Mouse (Mus musculus): ENCODE data around the gene Spns3. TPM values are rescaled to one million over a fixed set of nuclear protein-coding genes. Genes with fewer than 3 reads are reported as not detected.

Gene Spns3
- polyA plus RNA-seq, 1 experiment from 2014 or later: not detected

DNA sequence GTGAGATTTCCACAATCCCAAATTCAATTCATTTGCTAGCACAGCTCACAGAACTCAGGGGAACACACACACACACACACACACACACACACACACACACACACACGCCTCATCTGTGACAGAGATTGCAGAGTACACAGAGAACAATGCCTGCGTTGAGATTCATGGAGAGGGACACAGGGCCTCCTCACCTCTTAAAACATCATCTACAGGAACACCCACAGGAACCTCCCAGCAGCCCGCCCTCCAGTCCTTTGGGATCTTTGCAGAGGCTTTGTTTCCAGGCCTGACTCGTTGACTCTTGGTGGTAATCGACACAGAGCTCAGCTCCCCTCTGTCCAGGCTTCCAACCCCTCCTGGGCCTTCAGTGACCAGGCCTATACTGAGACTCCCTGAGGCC is 73.1 kb downstream of the Spns3 start:
- DNase-seq (ENCODE audit: low spot score, missing footprints): peak; percentile 73
- H3K4me2 ChIP-seq: no peak overlapping the region
- 53% methylated on average over 5 of the region's 5 CpGs for WGBS
- H3K9me3 ChIP-seq (ENCODE audit: control insufficient read depth, low read length): no peaks in the 10 kb centered on the region
- no peak overlapping the region for H3K4me3 ChIP-seq (ENCODE audit: low read depth, low read length)
- H3K4me1 ChIP-seq (ENCODE audit: control insufficient read depth, insufficient read depth, low read length): no peaks in the 10 kb centered on the region
- no peak overlapping the region for H3K9ac ChIP-seq (ENCODE audit: low read length)
- no peaks in the 10 kb centered on the region for H3K36me3 ChIP-seq (ENCODE audit: control insufficient read depth, insufficient read depth, low read length)
- H3K27ac ChIP-seq (ENCODE audit: low read depth, low read length): no peak overlapping the region
- no peak for ATAC-seq (ENCODE audit: low FRiP score)
- H3K27me3 ChIP-seq (ENCODE audit: control insufficient read depth, insufficient read depth, low read length): no peaks in the 10 kb centered on the region

DNA sequence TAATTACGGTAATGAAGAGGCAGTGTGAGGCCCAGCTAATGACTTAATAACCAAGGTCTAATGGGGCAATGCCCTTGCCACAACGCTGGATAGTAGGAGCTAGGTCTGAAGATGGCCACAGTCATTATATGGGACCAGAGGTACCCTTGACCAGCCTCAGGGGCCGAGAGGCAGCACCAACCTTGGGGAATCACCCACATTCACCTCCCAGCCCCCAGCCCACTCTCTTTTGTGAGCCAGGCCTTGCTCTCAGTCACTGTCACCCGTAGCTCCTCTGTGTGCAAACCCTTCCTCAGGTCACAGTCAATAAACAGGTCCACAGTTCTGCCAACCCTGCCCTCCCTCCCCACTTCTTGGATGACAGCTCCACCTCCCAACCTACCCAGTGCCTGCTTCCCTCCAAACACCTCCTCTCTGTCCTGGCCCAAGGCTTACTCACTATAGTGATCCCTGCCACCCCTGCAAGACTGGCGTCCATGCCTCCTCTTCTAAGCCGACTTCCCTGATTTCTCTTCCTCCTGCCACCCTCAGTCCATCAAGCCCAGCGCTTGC is 74.2 kb downstream of the Spns3 start:
- Histone ChIP-seq H3K36me3 (ENCODE audit: control insufficient read depth, insufficient read depth, low read length) (no peaks in the 10 kb centered on the region), H3K9me3 (ENCODE audit: control insufficient read depth, low read length) (no peaks in the 10 kb centered on the region), H3K9ac (ENCODE audit: low read length) (no peak overlapping the region), H3K4me1 (ENCODE audit: control insufficient read depth, insufficient read depth, low read length) (no peaks in the 10 kb centered on the region), H3K27me3 (ENCODE audit: control insufficient read depth, insufficient read depth, low read length) (no peaks in the 10 kb centered on the region), H3K27ac (ENCODE audit: low read depth, low read length) (no peak overlapping the region), H3K4me3 (ENCODE audit: low read depth, low read length) (no peak overlapping the region), H3K4me2 (no peak overlapping the region)
- 87% methylated on average over 7 of the region's 7 CpGs for WGBS
- ATAC-seq (ENCODE audit: low FRiP score) (no peak), DNase-seq (ENCODE audit: low spot score, missing footprints) (no peak)

GRCm38 (mm10) chr11:72475408-72475807 is 74.9 kb downstream of the Spns3 start:
- Histone ChIP-seq H3K36me3 (ENCODE audit: control insufficient read depth, insufficient read depth, low read length) (no peaks in the 10 kb centered on the region), H3K4me2 (no peak overlapping the region), H3K9ac (ENCODE audit: low read length) (no peak overlapping the region), H3K27me3 (ENCODE audit: control insufficient read depth, insufficient read depth, low read length) (no peaks in the 10 kb centered on the region), H3K4me1 (ENCODE audit: control insufficient read depth, insufficient read depth, low read length) (no peaks in the 10 kb centered on the region), H3K27ac (ENCODE audit: low read depth, low read length) (no peak overlapping the region), H3K9me3 (ENCODE audit: control insufficient read depth, low read length) (no peaks in the 10 kb centered on the region), H3K4me3 (ENCODE audit: low read depth, low read length) (no peak overlapping the region)
- WGBS: 83% methylated on average over 7 of the region's 7 CpGs
- ATAC-seq (ENCODE audit: low FRiP score): no peak
- DNase-seq (ENCODE audit: low spot score, missing footprints): no peak

DNA sequence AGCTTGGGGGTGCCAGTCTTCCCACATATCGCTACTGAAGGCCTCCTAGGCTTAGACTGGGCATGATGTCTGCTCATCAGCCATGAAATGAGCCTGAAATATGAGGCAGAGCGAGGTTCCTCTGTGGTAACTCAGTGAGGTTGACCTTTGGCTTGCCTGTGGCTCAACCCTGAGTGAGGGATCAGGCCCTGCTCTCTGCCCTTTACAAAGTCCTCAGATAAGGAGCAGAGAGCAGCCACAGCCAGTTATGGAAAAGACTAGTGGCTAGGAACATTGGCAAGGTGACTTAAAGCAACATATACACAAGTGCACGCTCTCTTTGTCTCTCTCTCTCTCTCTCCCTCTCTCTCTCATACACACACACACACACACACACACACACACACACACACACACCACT is 75.4 kb downstream of the Spns3 start:
- H3K27ac ChIP-seq (ENCODE audit: low read depth, low read length): no peak overlapping the region
- no peaks in the 10 kb centered on the region for H3K4me1 ChIP-seq (ENCODE audit: control insufficient read depth, insufficient read depth, low read length)
- H3K27me3 ChIP-seq (ENCODE audit: control insufficient read depth, insufficient read depth, low read length): no peaks in the 10 kb centered on the region
- H3K9ac ChIP-seq (ENCODE audit: low read length): no peak overlapping the region
- no peak overlapping the region for H3K4me2 ChIP-seq
- ATAC-seq (ENCODE audit: low FRiP score): no peak
- H3K36me3 ChIP-seq (ENCODE audit: control insufficient read depth, insufficient read depth, low read length): no peaks in the 10 kb centered on the region
- no peak overlapping the region for H3K4me3 ChIP-seq (ENCODE audit: low read depth, low read length)
- 91% methylated on average over 3 of the region's 3 CpGs for WGBS
- H3K9me3 ChIP-seq (ENCODE audit: control insufficient read depth, low read length): no peaks in the 10 kb centered on the region
- peak; percentile 54 for DNase-seq (ENCODE audit: low spot score, missing footprints)

DNA sequence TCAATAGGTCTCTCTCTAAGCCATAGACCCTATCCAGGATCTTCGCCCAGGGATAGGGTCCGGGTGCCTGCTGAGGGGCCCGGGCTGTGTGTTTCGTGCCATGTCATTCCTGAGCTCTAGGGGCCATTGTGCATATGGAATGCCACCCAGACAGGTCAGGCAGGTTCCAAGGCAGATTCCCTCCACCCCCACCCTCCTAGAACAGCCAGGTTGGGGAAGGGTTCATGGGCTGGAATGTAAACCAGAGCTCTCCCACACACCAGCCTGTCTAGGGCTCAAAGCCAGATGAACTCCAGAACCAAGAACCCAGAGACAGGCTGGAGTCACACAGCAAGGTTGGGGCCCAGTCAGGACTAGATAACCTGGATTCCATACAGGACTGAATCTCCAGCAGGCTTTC is 76.8 kb downstream of the Spns3 start:
- WGBS: 88% methylated on average over 4 of the region's 4 CpGs
- no peak for ATAC-seq (ENCODE audit: low FRiP score)

GRCm38 (mm10) chr11:72471381-72471780 is 78.9 kb downstream of the Spns3 start:
- Histone ChIP-seq H3K27me3 (ENCODE audit: control insufficient read depth, insufficient read depth, low read length) (no peaks in the 10 kb centered on the region), H3K4me2 (no peak overlapping the region), H3K27ac (ENCODE audit: low read depth, low read length) (no peak overlapping the region), H3K36me3 (ENCODE audit: control insufficient read depth, insufficient read depth, low read length) (no peaks in the 10 kb centered on the region), H3K4me3 (ENCODE audit: low read depth, low read length) (no peak overlapping the region), H3K4me1 (ENCODE audit: control insufficient read depth, insufficient read depth, low read length) (peaks cover 6% of the 10 kb centered on the region), H3K9ac (ENCODE audit: low read length) (no peak overlapping the region), H3K9me3 (ENCODE audit: control insufficient read depth, low read length) (no peaks in the 10 kb centered on the region)
- DNase-seq (ENCODE audit: low spot score, missing footprints): no peak
- ATAC-seq (ENCODE audit: low FRiP score): no peak
- WGBS: 86% methylated on average over 6 of the region's 6 CpGs

More for the DNA sequence above, 76.8 kb downstream of the Spns3 start:
- Histone ChIP-seq H3K9me3 (ENCODE audit: control insufficient read depth, low read length) (no peaks in the 10 kb centered on the region), H3K27me3 (ENCODE audit: control insufficient read depth, insufficient read depth, low read length) (no peaks in the 10 kb centered on the region), H3K4me2 (no peak overlapping the region), H3K9ac (ENCODE audit: low read length) (no peak overlapping the region), H3K4me1 (ENCODE audit: control insufficient read depth, insufficient read depth, low read length) (peaks cover 2% of the 10 kb centered on the region; the same call in 1 of the 2 replicates), H3K36me3 (ENCODE audit: control insufficient read depth, insufficient read depth, low read length) (no peaks in the 10 kb centered on the region), H3K4me3 (ENCODE audit: low read depth, low read length) (no peak overlapping the region), H3K27ac (ENCODE audit: low read depth, low read length) (no peak overlapping the region)
- no peak for DNase-seq (ENCODE audit: low spot score, missing footprints)

DNA sequence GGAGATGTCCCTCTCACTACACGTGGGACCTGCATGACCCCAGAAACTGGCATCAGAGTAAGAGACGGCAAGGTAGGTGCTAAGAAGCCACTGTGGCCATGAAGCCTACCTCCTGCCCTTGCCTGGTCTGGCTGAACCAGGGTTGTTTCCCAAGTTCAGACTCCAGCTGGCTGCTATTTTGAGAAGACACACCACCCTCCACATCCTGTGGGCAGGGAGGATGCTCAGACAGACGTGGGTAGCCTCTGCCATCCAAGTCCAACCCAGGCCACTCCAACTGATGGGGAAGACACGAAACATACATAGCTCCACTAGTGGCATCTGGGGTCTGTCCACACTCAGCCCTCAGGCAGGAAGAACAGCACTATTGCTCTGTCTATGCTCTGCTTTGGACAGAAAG is 80.3 kb downstream of the Spns3 start:
- 71% methylated on average over 4 of the region's 4 CpGs for WGBS
- no peak for ATAC-seq (ENCODE audit: low FRiP score)
- H3K27ac ChIP-seq (ENCODE audit: low read depth, low read length): no peak overlapping the region
- no peaks in the 10 kb centered on the region for H3K9me3 ChIP-seq (ENCODE audit: control insufficient read depth, low read length)
- no peak overlapping the region for H3K4me2 ChIP-seq
- no peaks in the 10 kb centered on the region for H3K27me3 ChIP-seq (ENCODE audit: control insufficient read depth, insufficient read depth, low read length)
- DNase-seq (ENCODE audit: low spot score, missing footprints): no peak
- H3K9ac ChIP-seq (ENCODE audit: low read length): no peak overlapping the region
- H3K4me3 ChIP-seq (ENCODE audit: low read depth, low read length): no peak overlapping the region
- H3K36me3 ChIP-seq (ENCODE audit: control insufficient read depth, insufficient read depth, low read length): no peaks in the 10 kb centered on the region
- H3K4me1 ChIP-seq (ENCODE audit: control insufficient read depth, insufficient read depth, low read length): peaks cover 8% of the 10 kb centered on the region

DNA sequence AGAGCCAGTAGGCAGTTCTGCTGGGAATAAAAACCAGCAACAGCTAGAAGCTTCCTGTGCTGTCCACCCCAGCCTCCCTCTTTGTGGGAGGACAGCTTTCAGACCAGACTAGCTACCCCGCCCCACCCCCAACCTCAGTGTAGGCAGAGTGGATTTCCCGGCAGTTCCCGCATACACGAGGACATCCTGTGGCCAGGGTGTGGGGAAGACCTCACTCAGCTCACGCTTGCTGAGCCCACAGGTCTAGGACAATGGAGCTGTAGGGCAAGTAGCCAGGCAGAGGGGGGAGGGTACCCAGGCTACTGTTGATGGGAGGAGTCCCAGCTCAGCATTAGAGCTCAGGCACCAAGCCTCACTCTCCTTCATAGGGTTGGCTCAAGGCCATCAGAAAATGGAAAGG is 81.1 kb downstream of the Spns3 start:
- Histone ChIP-seq H3K27ac (ENCODE audit: low read depth, low read length) (no peak overlapping the region), H3K4me1 (ENCODE audit: control insufficient read depth, insufficient read depth, low read length) (peaks cover 8% of the 10 kb centered on the region), H3K9ac (ENCODE audit: low read length) (no peak overlapping the region), H3K36me3 (ENCODE audit: control insufficient read depth, insufficient read depth, low read length) (no peaks in the 10 kb centered on the region), H3K9me3 (ENCODE audit: control insufficient read depth, low read length) (no peaks in the 10 kb centered on the region), H3K4me2 (no peak overlapping the region), H3K4me3 (ENCODE audit: low read depth, low read length) (no peak overlapping the region), H3K27me3 (ENCODE audit: control insufficient read depth, insufficient read depth, low read length) (no peaks in the 10 kb centered on the region)
- WGBS: 35% methylated on average over 5 of the region's 5 CpGs
- ATAC-seq (ENCODE audit: low FRiP score) (no peak), DNase-seq (ENCODE audit: low spot score, missing footprints) (no peak)

DNA sequence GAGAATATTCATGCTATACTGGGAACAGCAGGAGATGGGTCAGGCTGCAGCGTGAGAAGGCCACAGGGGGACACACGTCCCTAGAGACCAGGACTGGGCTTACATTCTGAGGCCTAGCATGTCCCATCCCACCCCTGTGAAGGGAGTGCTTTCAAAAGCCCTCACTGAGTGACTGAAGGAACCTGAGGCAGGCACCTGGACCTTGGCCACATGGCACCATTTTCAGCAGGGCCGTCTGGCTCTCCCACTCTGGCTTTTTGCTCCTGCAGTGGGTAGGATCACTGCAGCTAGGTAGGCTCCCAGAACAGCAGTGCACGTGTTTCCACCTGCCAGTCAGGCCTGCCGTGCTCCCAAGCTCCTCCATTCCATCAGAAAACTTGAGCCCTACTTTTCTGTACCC is 81.8 kb downstream of the Spns3 start:
- WGBS: 79% methylated on average over 5 of the region's 5 CpGs
- ATAC-seq (ENCODE audit: low FRiP score): no peak
- no peak overlapping the region for H3K27ac ChIP-seq (ENCODE audit: low read depth, low read length)
- H3K36me3 ChIP-seq (ENCODE audit: control insufficient read depth, insufficient read depth, low read length): no peaks in the 10 kb centered on the region
- H3K4me2 ChIP-seq: no peak overlapping the region
- no peaks in the 10 kb centered on the region for H3K9me3 ChIP-seq (ENCODE audit: control insufficient read depth, low read length)
- DNase-seq (ENCODE audit: low spot score, missing footprints): no peak
- H3K4me3 ChIP-seq (ENCODE audit: low read depth, low read length): no peak overlapping the region
- peaks cover 8% of the 10 kb centered on the region for H3K4me1 ChIP-seq (ENCODE audit: control insufficient read depth, insufficient read depth, low read length)
- no peak overlapping the region for H3K9ac ChIP-seq (ENCODE audit: low read length)
- no peaks in the 10 kb centered on the region for H3K27me3 ChIP-seq (ENCODE audit: control insufficient read depth, insufficient read depth, low read length)

Measured in midbrain, embryonic 11.5 days (tissue).